Mouse (Mus musculus) myocyte (in vitro differentiated cells): ENCODE data around the gene Strip1. TPM values are rescaled to one million over a fixed set of nuclear protein-coding genes. Genes with fewer than 3 reads are reported as not detected.

ENCODE experiments used
- H3K27me3 ChIP-seq: one replicate; pipeline ENCODE4 v1.6.1; 2011; ENCODE audit not compliant: control insufficient read depth, insufficient read depth, insufficient read length
- H3K36me3 ChIP-seq: one replicate; pipeline ENCODE4 v1.6.1; 2011; ENCODE audit not compliant: control insufficient read depth, insufficient read depth
- H3K4me2 ChIP-seq: one replicate; pipeline ENCODE4 v1.6.1; 2011; ENCODE audit warnings: low read depth, control low read depth
- H3K4me3 ChIP-seq: one replicate; pipeline ENCODE4 v1.5.1; 2011; ENCODE audit warnings: mild to moderate bottlenecking, control low read depth, moderate library complexity
- H3K79me2 ChIP-seq: one replicate; pipeline ENCODE4 v1.6.1; 2011; ENCODE audit not compliant: control insufficient read depth, insufficient read depth
- H3ac ChIP-seq: one replicate; pipeline ENCODE4 v1.6.1; 2011; ENCODE audit not compliant: control insufficient read depth, insufficient read length
- CEBPB ChIP-seq: IDR thresholded peaks from 2 replicates; pipeline ENCODE4 v1.6.1; 2011; ENCODE audit warnings: mild to moderate bottlenecking, moderate library complexity; ENCODE audit not compliant: poor library complexity, insufficient read depth, severe bottlenecking
- E2F4 ChIP-seq: IDR thresholded peaks from one replicate; pipeline ENCODE4 v1.6.1; 2011; ENCODE audit warnings: mild to moderate bottlenecking, control low read depth, moderate library complexity; ENCODE audit not compliant: insufficient read depth
- MAX ChIP-seq: IDR thresholded peaks from one replicate; pipeline ENCODE4 v1.6.1; 2011; ENCODE audit warnings: low read depth, mild to moderate bottlenecking, control low read depth
- MYOD1 ChIP-seq, 3 experiments: IDR thresholded peaks; one replicate each; pipeline ENCODE4 v1.6.1; 2011; ENCODE audit warnings: control low read depth in 2 of 3, low read depth in 2 of 3, mild to moderate bottlenecking in 2 of 3, moderate library complexity in 1 of 3; ENCODE audit not compliant: insufficient read length in 2 of 3, control insufficient read depth in 1 of 3
- MYOG ChIP-seq, 3 experiments: IDR thresholded peaks; one replicate each; pipeline ENCODE4 v1.6.1; 2011; ENCODE audit warnings: control low read depth in 2 of 3, low read depth in 2 of 3, mild to moderate bottlenecking in 2 of 3; ENCODE audit not compliant: insufficient read length in 2 of 3, control insufficient read depth in 1 of 3, insufficient read depth in 1 of 3
- POLR2A ChIP-seq: IDR thresholded peaks from one replicate; pipeline ENCODE4 v1.6.1; 2011; ENCODE audit warnings: low read depth, mild to moderate bottlenecking, control low read depth, moderate library complexity; ENCODE audit not compliant: insufficient read length
- POLR2AphosphoS2 ChIP-seq: IDR thresholded peaks from one replicate; pipeline ENCODE4 v1.6.1; 2011; ENCODE audit warnings: low read depth, control low read depth; ENCODE audit not compliant: insufficient read length
- REST ChIP-seq: IDR thresholded peaks from one replicate; pipeline ENCODE4 v1.6.1; 2011; ENCODE audit warnings: mild to moderate bottlenecking, control low read depth, moderate library complexity; ENCODE audit not compliant: insufficient read depth, insufficient read length
- SRF ChIP-seq: IDR thresholded peaks from one replicate; pipeline ENCODE4 v1.6.1; 2011; ENCODE audit warnings: low read depth; ENCODE audit not compliant: control insufficient read depth, insufficient read length
- TCF12 ChIP-seq: IDR thresholded peaks from one replicate; pipeline ENCODE4 v1.6.1; 2011; ENCODE audit warnings: mild to moderate bottlenecking, control low read depth; ENCODE audit not compliant: poor library complexity, insufficient read depth, severe bottlenecking
- TCF3 ChIP-seq: IDR thresholded peaks from one replicate; pipeline ENCODE4 v1.6.1; 2011; ENCODE audit warnings: low read depth, control low read depth; ENCODE audit not compliant: insufficient read length
- USF1 ChIP-seq: IDR thresholded peaks from one replicate; pipeline ENCODE4 v1.6.1; 2011; ENCODE audit warnings: low read depth, mild to moderate bottlenecking, control low read depth, moderate library complexity
- polyA plus RNA-seq: library from polyadenylated mRNA; unstranded; fragments of >200 nt; fragmentation: generic; extraction: Trizol; gene quantifications from one replicate; pipeline ENCODE4 v1.2.1, GENCODE M21; 2012; ENCODE audit warnings: missing spikeins

Gene Strip1
- polyA plus RNA-seq, 1 experiment, result 46.6 TPM

DNA sequence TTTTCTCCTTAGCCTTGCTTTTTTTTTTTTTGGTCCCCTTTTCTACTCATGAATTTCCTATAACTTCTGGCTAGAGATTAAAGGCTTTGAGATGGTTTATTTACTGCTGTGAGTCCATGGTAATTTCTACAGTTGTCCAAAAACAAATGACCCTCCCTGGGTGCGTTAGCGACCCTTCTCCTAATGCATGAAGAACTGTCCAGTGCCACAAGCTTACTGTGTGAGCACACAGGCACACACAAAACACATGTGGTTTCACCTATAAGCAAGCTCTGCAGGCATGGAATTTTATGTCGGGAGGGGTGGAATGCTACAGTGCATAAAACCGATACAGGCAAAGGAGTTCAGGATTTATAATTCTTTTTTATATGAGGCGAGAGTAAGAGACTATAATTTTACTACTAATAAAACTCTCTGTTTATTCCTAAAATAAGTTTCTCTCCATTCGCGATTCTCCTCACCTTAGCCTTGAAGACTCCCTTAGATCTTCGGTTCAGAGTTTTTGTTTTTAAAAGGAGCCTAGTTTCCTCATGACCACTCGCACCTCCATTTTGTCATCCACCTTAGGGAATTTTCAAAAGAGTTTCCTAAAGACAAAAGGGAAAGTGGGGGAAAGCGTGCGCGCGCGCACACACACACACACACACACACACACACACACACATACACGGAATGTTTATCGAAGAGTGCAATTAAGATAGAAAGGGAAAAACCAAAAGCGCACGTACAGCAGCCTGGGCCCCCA lies 49.2 kb downstream of the Strip1 start:
- H3K27me3 ChIP-seq, result peaks cover 82% of the 10 kb centered on the region
- TF ChIP-seq POLR2AphosphoS2 (no peak), USF1 (no peak), TCF3 (no peak), CEBPB (no peak), TCF12 (no peak), POLR2A (no peak), MYOD1 (IDR thresholded peaks at IDR 0.05; ENCODE audit: control insufficient read depth in 1 of 3, insufficient read length in 2 of 3, low read depth in 2 of 3) (no peak), MYOG (IDR thresholded peaks at IDR 0.05; ENCODE audit: control insufficient read depth in 1 of 3, insufficient read depth in 1 of 3, insufficient read length in 2 of 3, low read depth in 2 of 3) (no peak), REST (no peak), SRF (no peak), MAX (no peak), E2F4 (no peak)
- peak overlapping the region; percentile 45 for H3K4me2 ChIP-seq
- H3ac ChIP-seq, result no peak overlapping the region
- H3K79me2 ChIP-seq, result no peaks in the 10 kb centered on the region
- H3K4me3 ChIP-seq, result no peak overlapping the region
- H3K36me3 ChIP-seq, result no peaks in the 10 kb centered on the region

DNA sequence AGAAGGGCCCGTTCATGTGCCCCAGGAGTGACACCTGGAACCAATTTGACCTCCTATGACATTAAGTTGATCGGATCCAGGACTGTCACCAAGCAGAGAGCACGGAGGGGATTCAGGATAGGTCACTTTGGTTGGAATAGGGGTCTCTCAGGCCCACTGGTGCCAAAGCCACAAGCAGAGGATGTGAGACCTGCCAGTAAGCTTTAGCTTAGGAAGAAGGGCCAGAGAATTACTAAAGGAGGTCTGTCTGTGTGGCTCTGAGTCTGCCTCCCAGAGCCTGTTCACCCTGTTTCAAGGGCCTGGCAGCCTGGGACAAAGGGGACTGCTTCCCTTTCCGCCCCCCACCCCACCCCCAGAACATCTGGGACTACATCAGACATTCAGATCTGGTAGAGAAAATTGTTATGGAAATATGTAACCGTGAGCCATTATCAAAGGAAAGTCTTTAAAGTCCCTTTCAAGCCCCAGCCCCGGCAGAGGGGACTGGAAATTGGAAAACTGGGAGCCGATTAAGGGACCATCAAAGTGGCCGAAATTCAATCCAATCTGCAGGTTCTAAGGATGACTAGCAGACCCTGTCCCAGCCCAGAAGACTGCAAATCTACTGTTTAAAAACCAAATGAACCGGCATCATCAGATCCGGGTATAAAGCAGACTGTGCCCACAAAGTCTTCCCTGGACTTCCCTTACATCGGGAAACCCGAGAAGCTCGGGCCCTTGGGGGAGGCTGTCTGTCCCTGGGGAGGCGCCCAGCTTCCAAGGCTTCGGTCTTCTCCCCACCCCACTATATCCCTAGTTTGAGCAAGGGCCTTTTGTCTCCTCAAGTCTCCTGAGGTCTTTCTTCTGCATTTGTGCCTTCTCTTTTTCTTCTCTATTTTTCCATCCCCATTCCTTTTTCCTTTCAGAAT lies 50.1 kb downstream of the Strip1 start:
- no peak overlapping the region for H3K4me3 ChIP-seq
- H3K4me2 ChIP-seq, result no peak overlapping the region
- no peaks in the 10 kb centered on the region for H3K79me2 ChIP-seq
- no peaks in the 10 kb centered on the region for H3K36me3 ChIP-seq
- TF ChIP-seq MYOG (IDR thresholded peaks at IDR 0.05; ENCODE audit: control insufficient read depth in 1 of 3, insufficient read depth in 1 of 3, insufficient read length in 2 of 3, low read depth in 2 of 3), result no peak
- no peak for TF ChIP-seq REST
- TF ChIP-seq MAX, result no peak
- TF ChIP-seq SRF, result no peak
- no peak for TF ChIP-seq POLR2A
- no peak for TF ChIP-seq TCF3
- no peak for TF ChIP-seq USF1
- no peak for TF ChIP-seq TCF12
- no peak for TF ChIP-seq MYOD1 (IDR thresholded peaks at IDR 0.05; ENCODE audit: control insufficient read depth in 1 of 3, insufficient read length in 2 of 3, low read depth in 2 of 3)
- no peak for TF ChIP-seq POLR2AphosphoS2
- TF ChIP-seq E2F4, result no peak
- H3K27me3 ChIP-seq, result peaks cover 77% of the 10 kb centered on the region
- no peak overlapping the region for H3ac ChIP-seq

DNA sequence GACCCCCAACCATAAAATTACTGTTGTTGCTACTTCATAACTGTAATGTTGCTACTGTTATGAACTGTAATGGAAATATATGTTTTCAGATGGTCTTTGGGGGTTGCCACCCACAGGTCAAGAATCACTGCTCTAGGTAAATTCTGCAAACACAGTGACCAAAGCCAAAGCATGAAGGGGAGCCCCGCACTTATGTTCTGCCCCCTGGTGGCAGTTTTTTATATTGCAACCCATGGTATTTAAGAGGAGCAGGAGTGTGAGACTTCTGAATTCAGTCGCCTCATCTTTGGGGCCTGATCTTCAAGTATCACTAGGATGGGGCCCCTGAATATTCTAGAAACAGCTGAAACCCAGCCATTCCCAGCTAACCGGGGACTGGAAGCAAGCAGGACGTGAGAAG lies 52.0 kb downstream of the Strip1 start:
- peaks cover 61% of the 10 kb centered on the region for H3K27me3 ChIP-seq
- no peak overlapping the region for H3ac ChIP-seq
- no peaks in the 10 kb centered on the region for H3K36me3 ChIP-seq
- no peak for TF ChIP-seq SRF
- no peak for TF ChIP-seq REST
- no peak for TF ChIP-seq MYOG (IDR thresholded peaks at IDR 0.05; ENCODE audit: control insufficient read depth in 1 of 3, insufficient read depth in 1 of 3, insufficient read length in 2 of 3, low read depth in 2 of 3)
- no peak for TF ChIP-seq USF1
- no peak for TF ChIP-seq POLR2A
- TF ChIP-seq TCF3, result no peak
- TF ChIP-seq MYOD1 (IDR thresholded peaks at IDR 0.05; ENCODE audit: control insufficient read depth in 1 of 3, insufficient read length in 2 of 3, low read depth in 2 of 3), result no peak
- no peak for TF ChIP-seq POLR2AphosphoS2
- TF ChIP-seq MAX, result no peak
- TF ChIP-seq TCF12, result no peak
- TF ChIP-seq E2F4, result no peak
- TF ChIP-seq CEBPB, result no peak
- no peak overlapping the region for H3K4me3 ChIP-seq
- H3K4me2 ChIP-seq, result no peak overlapping the region
- H3K79me2 ChIP-seq, result no peaks in the 10 kb centered on the region

DNA sequence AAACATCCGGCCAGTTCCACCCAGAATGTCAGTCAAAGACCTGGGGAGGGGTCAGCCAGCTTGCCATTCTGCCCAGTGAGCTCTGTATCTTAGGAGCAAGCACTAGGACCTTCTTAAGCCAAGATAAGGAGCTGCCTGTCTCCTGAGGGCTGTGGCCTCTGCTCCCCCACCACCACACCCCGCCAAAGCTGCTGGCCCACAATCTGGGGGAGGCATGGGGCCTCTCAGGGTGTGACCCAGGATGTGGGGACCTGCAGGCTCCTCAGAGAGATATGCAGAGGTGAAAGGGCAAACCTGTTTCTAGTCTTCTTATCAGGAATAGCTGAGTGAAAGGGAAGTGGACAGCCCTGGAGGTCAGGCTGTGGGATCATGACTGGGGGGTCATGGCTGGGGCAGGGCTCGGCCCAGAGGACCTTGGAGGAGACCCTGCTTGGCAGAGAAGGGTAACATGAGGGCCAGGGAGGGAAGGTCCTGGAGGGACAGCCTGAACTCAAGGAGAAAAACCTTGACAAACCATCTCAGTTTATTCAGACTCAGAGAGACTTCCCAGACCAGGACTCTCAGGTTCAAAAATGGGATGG lies 53.6 kb downstream of the Strip1 start:
- Histone ChIP-seq H3K79me2 (no peaks in the 10 kb centered on the region), H3K4me3 (no peak overlapping the region), H3K4me2 (no peak overlapping the region), H3K27me3 (peaks cover 52% of the 10 kb centered on the region), H3ac (no peak overlapping the region), H3K36me3 (no peaks in the 10 kb centered on the region)
- TF ChIP-seq TCF12, result no peak
- TF ChIP-seq E2F4, result no peak
- TF ChIP-seq MYOG (IDR thresholded peaks at IDR 0.05; ENCODE audit: control insufficient read depth in 1 of 3, insufficient read depth in 1 of 3, insufficient read length in 2 of 3, low read depth in 2 of 3), result no peak
- TF ChIP-seq POLR2AphosphoS2, result no peak
- TF ChIP-seq SRF, result no peak
- no peak for TF ChIP-seq POLR2A
- no peak for TF ChIP-seq TCF3
- no peak for TF ChIP-seq USF1
